Mouse (Mus musculus): ENCODE measurements around the gene Glis1. TPM values are rescaled to one million over a fixed set of nuclear protein-coding genes. Genes with fewer than 3 reads are reported as not detected.

Glis1 gene
- polyA plus RNA-seq, 1 experiment from 2014 or later, result 1.7 TPM

DNA sequence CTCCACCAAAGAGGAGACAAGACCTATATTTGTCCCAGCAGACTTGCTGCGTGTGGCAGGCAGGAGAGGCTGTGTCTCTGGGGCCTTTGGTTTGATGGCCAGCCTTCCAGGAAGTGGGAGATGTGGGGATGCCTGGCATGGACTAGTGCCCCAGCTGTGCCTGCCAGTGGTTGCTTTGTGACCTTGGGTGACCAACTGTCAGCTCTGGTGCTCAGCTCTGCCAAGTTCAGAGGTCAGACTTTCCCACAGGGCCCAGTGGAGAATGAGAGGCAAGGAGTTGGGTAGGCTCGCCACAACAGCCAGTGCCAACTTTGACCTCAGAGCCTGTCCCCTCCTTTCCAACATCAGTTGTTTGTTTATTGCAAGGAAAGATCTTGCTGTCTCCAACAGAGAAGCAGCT, 126.7 kb downstream of the Glis1 start:
- Histone ChIP-seq H3K4me1 (replicated peaks) (peaks cover 17% of the 10 kb centered on the region), H3K9me3 (no peaks in the 10 kb centered on the region), H3K36me3 (no peaks in the 10 kb centered on the region), H3K9ac (no peak overlapping the region), H3K4me3 (no peak overlapping the region), H3K27ac (no peak overlapping the region), H3K4me2 (no peak overlapping the region), H3K27me3 (peaks cover under 1% of the 10 kb centered on the region; the same call in 1 of the 2 replicates)
- WGBS, result 92% methylated on average over 2 of the region's 2 CpGs
- no peak for ATAC-seq (ENCODE audit: low FRiP score)

DNA sequence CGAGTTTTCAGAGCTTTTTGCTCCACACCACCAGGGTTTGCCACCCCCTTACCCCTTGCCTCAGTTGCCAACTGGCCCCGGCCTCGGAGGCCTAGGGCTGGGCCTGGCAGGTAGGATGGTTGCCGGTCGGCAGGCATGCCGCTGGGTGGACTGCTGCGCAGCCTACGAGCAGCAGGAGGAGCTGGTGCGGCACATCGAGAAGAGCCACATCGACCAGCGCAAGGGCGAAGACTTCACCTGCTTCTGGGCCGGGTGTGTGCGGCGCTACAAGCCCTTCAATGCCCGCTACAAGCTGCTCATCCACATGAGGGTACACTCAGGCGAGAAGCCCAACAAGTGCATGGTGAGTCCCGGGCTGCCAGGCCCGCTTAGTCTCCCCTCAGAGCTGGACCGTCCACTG, 133.8 kb downstream of the Glis1 start:
- WGBS, result 71% methylated on average over 21 of the region's 21 CpGs
- no peak overlapping the region for H3K27ac ChIP-seq
- no peaks in the 10 kb centered on the region for H3K9me3 ChIP-seq
- peaks cover 10% of the 10 kb centered on the region for H3K27me3 ChIP-seq
- no peak overlapping the region for H3K9ac ChIP-seq
- H3K4me2 ChIP-seq, result no peak overlapping the region
- ATAC-seq (ENCODE audit: low FRiP score), result peak; percentile 29; the same call in 1 of the 2 replicates
- H3K4me3 ChIP-seq, result no peak overlapping the region
- no peaks in the 10 kb centered on the region for H3K36me3 ChIP-seq
- peaks cover 37% of the 10 kb centered on the region for H3K4me1 ChIP-seq (replicated peaks)

DNA sequence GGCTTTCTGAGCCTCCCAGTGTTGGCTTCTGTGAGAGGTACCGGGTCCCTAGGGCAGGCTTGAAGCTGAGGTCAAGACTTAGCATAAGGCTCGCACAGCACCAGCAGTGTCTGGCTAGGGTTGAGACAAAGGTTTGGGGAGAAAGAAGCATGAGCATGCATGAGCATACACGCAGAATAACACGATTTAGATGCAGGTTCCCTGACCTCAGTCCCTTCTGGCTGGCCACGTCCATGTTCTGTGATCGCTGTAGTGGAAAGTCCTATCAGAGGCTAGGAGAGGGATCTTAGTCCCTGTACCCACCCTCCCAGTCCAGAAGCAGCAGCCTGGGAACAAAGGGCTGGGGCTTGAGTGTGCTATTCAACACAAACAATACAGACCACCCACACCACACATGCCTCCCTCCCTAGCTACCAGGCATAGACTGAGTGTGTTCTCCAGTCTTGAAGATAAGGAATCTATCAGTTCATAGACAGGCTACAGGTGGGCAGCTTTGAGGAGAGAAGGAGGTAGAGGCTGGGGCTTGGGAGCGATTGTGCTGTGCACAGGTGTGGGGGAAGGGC, 134.6 kb downstream of the Glis1 start:
- no peak overlapping the region for H3K9ac ChIP-seq
- peaks cover 37% of the 10 kb centered on the region for H3K4me1 ChIP-seq (replicated peaks)
- H3K9me3 ChIP-seq, result no peaks in the 10 kb centered on the region
- H3K4me3 ChIP-seq, result no peak overlapping the region
- H3K27me3 ChIP-seq, result peaks cover 10% of the 10 kb centered on the region
- no peak overlapping the region for H3K4me2 ChIP-seq
- no peak overlapping the region for H3K27ac ChIP-seq
- H3K36me3 ChIP-seq, result no peaks in the 10 kb centered on the region
- 34% methylated on average over 7 of the region's 7 CpGs for WGBS
- ATAC-seq (ENCODE audit: low FRiP score), result no peak

DNA sequence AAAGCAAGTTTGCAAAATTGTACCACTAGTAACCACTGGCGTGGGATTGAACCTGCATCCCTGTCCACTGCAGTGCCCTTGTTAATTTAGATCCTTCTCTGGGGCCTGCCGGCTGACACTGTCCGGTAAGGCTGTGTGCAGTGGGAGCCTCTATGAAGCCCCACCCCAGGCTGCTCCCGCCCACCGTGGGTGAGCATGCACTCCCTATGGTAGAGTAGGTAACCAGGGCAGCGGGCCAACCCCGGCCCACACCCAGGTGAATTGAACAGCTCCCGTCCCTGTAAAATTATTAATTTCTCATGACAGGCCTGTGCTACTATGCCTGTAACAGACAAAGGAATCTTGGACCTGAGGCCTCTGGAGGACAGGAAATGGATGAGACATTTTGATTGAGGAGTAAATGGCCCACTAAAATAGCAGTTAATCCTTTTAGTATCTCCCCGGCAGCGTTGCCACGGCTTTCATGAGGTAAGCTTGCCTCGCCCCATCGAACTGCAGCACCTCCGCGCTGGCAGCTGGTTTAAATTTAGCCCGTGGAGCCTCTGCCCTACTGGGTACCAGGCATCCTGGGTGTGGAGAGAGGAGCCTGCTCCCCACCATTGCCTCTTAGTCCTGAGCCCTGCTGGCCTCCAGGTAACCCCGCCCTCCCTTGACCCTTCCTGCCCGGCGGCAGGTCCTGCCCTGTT, 136.1 kb downstream of the Glis1 start:
- Histone ChIP-seq H3K9me3 (no peaks in the 10 kb centered on the region), H3K27me3 (peaks cover 10% of the 10 kb centered on the region), H3K9ac (no peak overlapping the region), H3K4me2 (no peak overlapping the region), H3K4me1 (replicated peaks) (peaks cover 37% of the 10 kb centered on the region), H3K27ac (no peak overlapping the region), H3K36me3 (no peaks in the 10 kb centered on the region), H3K4me3 (no peak overlapping the region)
- no peak for ATAC-seq (ENCODE audit: low FRiP score)
- 60% methylated on average over 19 of the region's 19 CpGs for WGBS

DNA sequence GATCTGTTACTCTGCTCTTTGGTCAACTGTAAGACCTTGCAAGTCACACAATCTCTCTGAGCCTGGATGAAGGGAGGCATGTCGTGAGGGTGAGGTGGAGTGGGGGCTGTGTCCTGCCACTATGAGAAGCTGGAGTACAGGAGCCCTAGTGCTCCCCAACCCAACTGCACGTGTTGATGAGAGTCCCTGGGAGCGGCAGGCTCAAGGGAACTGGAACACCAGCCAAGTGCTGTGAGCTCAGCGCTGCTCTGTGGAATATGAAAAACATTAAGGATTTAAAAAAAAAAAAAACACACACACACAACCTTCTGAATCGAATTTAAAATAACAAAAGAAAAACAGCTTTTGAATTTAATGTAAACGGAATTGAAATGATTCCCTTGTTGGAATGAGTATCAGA, 141.4 kb downstream of the Glis1 start:
- Histone ChIP-seq H3K4me1 (replicated peaks) (peaks cover 26% of the 10 kb centered on the region), H3K9ac (no peak overlapping the region), H3K4me2 (no peak overlapping the region), H3K27ac (no peak overlapping the region), H3K36me3 (no peaks in the 10 kb centered on the region), H3K27me3 (no peaks in the 10 kb centered on the region), H3K9me3 (no peaks in the 10 kb centered on the region), H3K4me3 (no peak overlapping the region)
- no peak for ATAC-seq (ENCODE audit: low FRiP score)
- 74% methylated on average over 6 of the region's 6 CpGs for WGBS

DNA sequence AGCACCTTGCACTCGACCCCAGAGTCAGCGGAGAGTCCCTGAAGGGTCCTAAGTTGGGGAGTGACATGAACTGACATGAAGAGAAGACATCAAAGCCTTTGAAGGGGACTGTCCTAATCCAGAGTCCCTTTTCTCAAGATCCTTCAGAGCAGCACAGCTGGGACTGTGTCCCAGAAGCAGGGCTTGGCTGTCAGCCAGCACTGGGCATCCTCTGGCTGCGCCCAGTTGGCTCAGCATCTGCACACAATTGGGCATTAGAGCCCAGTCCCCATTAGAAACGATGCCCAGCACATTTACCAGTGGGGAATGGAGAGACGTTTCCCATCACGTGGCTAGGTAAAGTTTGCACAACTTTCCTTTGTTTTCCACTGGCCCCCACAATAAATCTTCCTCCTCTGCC, 142.4 kb downstream of the Glis1 start:
- no peak overlapping the region for H3K4me2 ChIP-seq
- H3K9me3 ChIP-seq, result no peaks in the 10 kb centered on the region
- no peak overlapping the region for H3K27ac ChIP-seq
- H3K36me3 ChIP-seq, result no peaks in the 10 kb centered on the region
- 54% methylated on average over 6 of the region's 6 CpGs for WGBS
- H3K9ac ChIP-seq, result no peak overlapping the region
- H3K4me3 ChIP-seq, result no peak overlapping the region
- ATAC-seq (ENCODE audit: low FRiP score), result no peak
- no peaks in the 10 kb centered on the region for H3K27me3 ChIP-seq
- peaks cover 18% of the 10 kb centered on the region for H3K4me1 ChIP-seq (replicated peaks)

DNA sequence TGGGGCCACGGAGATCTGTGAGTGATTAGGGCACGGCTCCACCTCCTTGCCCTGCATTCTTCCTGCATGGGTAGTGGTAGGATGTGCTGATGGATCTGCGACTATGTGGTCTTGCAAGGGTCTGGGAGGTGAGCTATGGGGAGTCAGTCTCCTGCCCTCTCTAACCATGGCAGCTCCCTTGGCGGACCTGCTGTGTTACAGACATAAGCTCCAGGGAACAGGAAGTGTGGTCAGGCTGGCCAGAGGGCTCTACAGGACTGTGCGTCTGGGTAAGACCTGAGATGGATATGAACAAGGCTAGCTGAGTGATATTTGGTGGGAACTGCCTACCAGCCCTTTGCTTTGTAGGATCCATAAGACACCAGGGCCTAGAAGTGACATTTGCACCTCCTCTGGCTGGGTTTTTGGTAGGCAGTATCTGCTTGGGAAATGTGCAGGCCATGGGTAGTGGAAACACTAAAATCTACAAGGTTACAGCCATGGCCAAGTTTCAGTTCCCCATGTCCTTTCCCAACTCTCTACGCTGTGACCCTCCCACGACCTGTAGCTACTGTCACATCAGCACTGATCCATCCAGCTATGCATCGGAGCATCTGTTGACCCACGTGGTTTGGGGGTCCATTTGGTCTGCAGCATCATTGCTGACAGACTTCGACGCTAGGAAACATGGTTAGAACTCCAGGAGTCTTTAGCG, 142.9 kb downstream of the Glis1 start:
- Histone ChIP-seq H3K36me3 (no peaks in the 10 kb centered on the region), H3K9ac (no peak overlapping the region), H3K4me2 (no peak overlapping the region), H3K4me3 (no peak overlapping the region), H3K27ac (no peak overlapping the region), H3K9me3 (no peaks in the 10 kb centered on the region), H3K4me1 (replicated peaks) (peaks cover 15% of the 10 kb centered on the region), H3K27me3 (no peaks in the 10 kb centered on the region)
- WGBS, result 83% methylated on average over 12 of the region's 12 CpGs
- ATAC-seq (ENCODE audit: low FRiP score), result no peak

DNA sequence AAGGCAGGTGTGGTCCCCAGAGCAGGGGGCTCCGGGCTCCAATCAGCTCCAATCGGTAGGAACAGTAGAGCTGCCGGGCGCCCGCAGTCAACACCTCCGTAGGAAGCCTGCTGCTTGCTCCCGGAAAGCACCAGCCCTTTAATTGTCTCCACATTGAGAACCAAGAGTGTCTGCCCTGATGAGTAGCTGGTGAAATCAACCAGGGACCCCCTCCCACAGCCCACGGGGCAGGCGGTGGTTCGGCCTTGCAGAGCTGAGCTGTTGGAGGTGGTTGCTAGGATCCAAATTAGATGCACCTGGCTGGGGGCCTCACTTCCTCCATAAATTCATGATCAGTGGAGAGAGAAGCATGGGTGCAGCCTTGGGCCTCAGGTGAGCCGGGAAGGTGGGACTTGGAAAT, 146.5 kb downstream of the Glis1 start:
- no peaks in the 10 kb centered on the region for H3K9me3 ChIP-seq
- H3K4me2 ChIP-seq, result no peak overlapping the region
- H3K4me3 ChIP-seq, result no peak overlapping the region
- no peaks in the 10 kb centered on the region for H3K27me3 ChIP-seq
- H3K4me1 ChIP-seq (replicated peaks), result peaks cover 15% of the 10 kb centered on the region
- H3K27ac ChIP-seq, result no peak overlapping the region
- no peaks in the 10 kb centered on the region for H3K36me3 ChIP-seq
- ATAC-seq (ENCODE audit: low FRiP score), result no peak
- WGBS, result 79% methylated on average over 11 of the region's 11 CpGs
- H3K9ac ChIP-seq, result no peak overlapping the region

DNA sequence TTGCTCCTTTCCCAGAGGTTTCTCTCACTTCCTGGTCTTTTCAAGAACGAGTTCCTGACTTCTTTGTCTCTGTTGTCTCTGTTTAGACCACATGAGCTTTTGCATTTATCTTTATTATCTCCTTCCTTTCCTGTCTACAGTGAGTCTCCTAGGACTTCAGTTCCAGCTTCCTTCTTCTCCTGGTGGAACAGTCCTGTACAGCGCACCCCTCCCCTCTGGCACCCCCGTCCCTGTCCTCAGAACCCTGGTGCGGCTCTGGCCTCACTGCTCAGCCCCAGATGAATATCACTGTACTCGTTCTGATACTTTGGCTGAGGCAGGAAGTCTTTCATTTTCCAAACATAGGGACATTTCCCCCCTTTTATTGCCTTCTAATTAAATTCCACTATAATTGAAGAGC, 152.0 kb downstream of the Glis1 start:
- Histone ChIP-seq H3K36me3 (no peaks in the 10 kb centered on the region), H3K27ac (no peak overlapping the region), H3K4me2 (no peak overlapping the region), H3K27me3 (no peaks in the 10 kb centered on the region), H3K4me3 (no peak overlapping the region), H3K9me3 (no peaks in the 10 kb centered on the region), H3K9ac (no peak overlapping the region), H3K4me1 (replicated peaks) (peaks cover 12% of the 10 kb centered on the region)
- 76% methylated on average over 5 of the region's 5 CpGs for WGBS
- ATAC-seq (ENCODE audit: low FRiP score), result no peak

DNA sequence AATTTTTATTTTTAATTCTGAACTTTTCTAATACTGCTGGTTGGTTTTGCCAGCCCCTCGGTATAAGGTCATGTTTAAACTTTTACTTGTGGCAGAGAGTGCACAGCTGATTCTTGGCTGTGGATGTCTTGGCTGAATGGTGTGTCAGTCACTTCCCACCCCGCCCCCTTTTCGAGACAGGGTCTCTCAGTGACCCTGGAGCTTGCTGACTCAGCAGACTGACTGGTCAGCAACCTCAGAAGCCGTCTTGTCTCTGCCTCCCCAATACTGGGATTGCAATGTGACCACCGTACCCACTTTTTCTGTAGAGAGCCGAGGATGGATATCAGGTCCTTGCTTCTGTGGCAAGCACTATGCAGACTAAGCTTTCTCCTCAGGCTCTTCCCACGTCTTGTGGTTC, 154.2 kb downstream of the Glis1 start:
- ATAC-seq (ENCODE audit: low FRiP score), result no peak
- WGBS, result 74% methylated on average over 7 of the region's 7 CpGs
- Histone ChIP-seq H3K9ac (no peak overlapping the region), H3K4me3 (no peak overlapping the region), H3K36me3 (no peaks in the 10 kb centered on the region), H3K9me3 (no peaks in the 10 kb centered on the region), H3K4me1 (replicated peaks) (peaks cover 12% of the 10 kb centered on the region), H3K27me3 (no peaks in the 10 kb centered on the region), H3K27ac (no peak overlapping the region), H3K4me2 (no peak overlapping the region)

DNA sequence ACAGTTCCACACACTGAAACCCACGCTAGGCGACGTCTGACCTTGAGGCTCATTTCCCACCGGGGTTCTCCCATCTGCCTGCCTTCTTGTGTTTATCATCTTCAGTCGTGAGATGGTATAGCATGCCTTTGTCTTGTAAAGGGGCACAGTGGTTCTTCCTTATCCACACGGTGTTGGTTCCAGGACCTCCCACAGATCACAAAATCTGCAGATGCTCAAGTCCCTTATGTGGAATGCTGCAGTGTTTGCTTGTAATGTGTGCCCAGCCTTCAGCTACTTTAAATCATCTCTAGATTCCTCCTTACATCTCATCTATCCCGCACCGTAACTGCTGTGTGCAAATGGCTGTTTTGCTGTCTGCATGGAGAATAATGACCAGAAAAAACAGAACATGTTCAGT, 154.7 kb downstream of the Glis1 start:
- 80% methylated on average over 8 of the region's 8 CpGs for WGBS
- Histone ChIP-seq H3K36me3 (no peaks in the 10 kb centered on the region), H3K9me3 (no peaks in the 10 kb centered on the region), H3K4me1 (replicated peaks) (peaks cover 12% of the 10 kb centered on the region), H3K4me2 (no peak overlapping the region), H3K9ac (no peak overlapping the region), H3K4me3 (no peak overlapping the region), H3K27me3 (no peaks in the 10 kb centered on the region), H3K27ac (no peak overlapping the region)
- no peak for ATAC-seq (ENCODE audit: low FRiP score)

DNA sequence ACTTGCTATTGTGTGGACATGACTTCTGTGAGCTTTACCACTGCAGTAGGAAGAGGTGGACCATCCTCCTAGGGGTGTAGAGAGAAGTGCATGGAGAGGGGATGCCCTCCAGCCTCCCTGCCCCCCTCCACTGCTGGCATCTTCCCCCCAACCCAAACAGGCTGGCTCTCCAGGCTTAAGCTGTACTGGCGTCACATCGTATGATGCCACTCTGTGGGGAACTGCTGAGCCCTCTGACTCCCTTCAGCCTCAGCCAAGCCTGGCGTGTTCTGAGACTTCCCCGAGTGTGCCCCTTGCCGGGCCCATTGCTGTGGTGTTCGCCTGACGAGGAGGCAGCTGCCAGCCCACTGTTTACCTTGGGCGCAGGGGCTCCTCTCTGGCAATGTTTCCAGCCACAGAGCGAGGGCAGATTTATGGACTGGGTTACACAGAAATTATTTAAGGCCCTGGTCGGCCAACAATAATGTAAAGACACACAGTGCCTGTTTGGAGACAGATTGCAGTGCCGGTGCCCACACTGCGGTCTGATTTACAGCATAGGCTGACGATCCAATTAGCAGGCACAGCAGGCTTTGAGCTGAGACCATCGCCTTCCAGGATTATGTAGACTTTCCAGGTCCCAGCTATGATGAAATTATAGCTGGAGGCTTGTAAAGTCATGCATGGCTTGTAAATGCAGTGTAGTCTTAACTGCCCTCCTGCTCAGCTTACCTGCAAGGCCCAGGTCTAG, 156.6 kb downstream of the Glis1 start:
- Histone ChIP-seq H3K27ac (peak overlapping the region; percentile 67), H3K4me2 (no peak overlapping the region), H3K9ac (no peak overlapping the region), H3K4me1 (replicated peaks) (peaks cover 12% of the 10 kb centered on the region), H3K9me3 (no peaks in the 10 kb centered on the region), H3K27me3 (no peaks in the 10 kb centered on the region), H3K4me3 (no peak overlapping the region), H3K36me3 (no peaks in the 10 kb centered on the region)
- 55% methylated on average over 14 of the region's 14 CpGs for WGBS
- ATAC-seq (ENCODE audit: low FRiP score), result peak; percentile 61

Measured in hindbrain, embryonic 13.5 days (tissue).